Mouse (Mus musculus): ENCODE results near the gene Setd1a. TPM values are rescaled to one million over a fixed set of nuclear protein-coding genes. Genes with fewer than 3 reads are reported as not detected.
"Not testable (repeated sequence)": the region's sequence is repeated elsewhere in the genome, so short reads cannot be mapped to it uniquely, and the experiment has no call there.

Gene Setd1a
- polyA plus RNA-seq, 1 experiment from 2014 or later: 9.2 TPM

- no peak overlapping the region for H3K4me2 ChIP-seq
- no peak overlapping the region for H3K9ac ChIP-seq
- H3K9me3 ChIP-seq (replicated peaks): no peaks in the 10 kb centered on the region
- no peak overlapping the region for H3K4me3 ChIP-seq (replicated peaks)
- no peak for ATAC-seq (ENCODE audit: insufficient read depth)
- WGBS (ENCODE audit: insufficient replicate concordance): 77% methylated on average over 5 of the region's 5 CpGs
- peaks cover 20% of the 10 kb centered on the region for H3K4me1 ChIP-seq (replicated peaks)
- H3K36me3 ChIP-seq (replicated peaks): no peaks in the 10 kb centered on the region
- H3K27me3 ChIP-seq: peaks cover 1% of the 10 kb centered on the region; the same call in 1 of the 2 replicates
- H3K27ac ChIP-seq (replicated peaks): no peak overlapping the region
These were observed 41.3 kb downstream of the Setd1a start for GRCm38 (mm10) chr7:127817776-127818175.

GRCm38 (mm10) chr7:127820836-127821509 lies 44.5 kb downstream of the Setd1a start:
- Histone ChIP-seq H3K9ac (no peak overlapping the region), H3K4me3 (replicated peaks) (no peak overlapping the region), H3K9me3 (replicated peaks) (no peaks in the 10 kb centered on the region), H3K27ac (replicated peaks) (no peak overlapping the region), H3K36me3 (replicated peaks) (no peaks in the 10 kb centered on the region), H3K27me3 (peaks cover 28% of the 10 kb centered on the region), H3K4me2 (no peak overlapping the region), H3K4me1 (replicated peaks) (peaks cover 2% of the 10 kb centered on the region; the same call in 1 of the 2 replicates)
- 29% methylated on average over 13 of the region's 13 CpGs for WGBS (ENCODE audit: insufficient replicate concordance)
- no peak for ATAC-seq (ENCODE audit: insufficient read depth)

- ATAC-seq (ENCODE audit: insufficient read depth): no peak
- WGBS (ENCODE audit: insufficient replicate concordance): 62% methylated on average over 3 of the region's 3 CpGs
- Histone ChIP-seq H3K27me3 (peaks cover 32% of the 10 kb centered on the region), H3K9ac (no peak overlapping the region), H3K9me3 (replicated peaks) (no peaks in the 10 kb centered on the region), H3K4me1 (replicated peaks) (no peaks in the 10 kb centered on the region; the same call in 1 of the 2 replicates), H3K36me3 (replicated peaks) (no peaks in the 10 kb centered on the region), H3K4me3 (replicated peaks) (no peak overlapping the region), H3K4me2 (no peak overlapping the region), H3K27ac (replicated peaks) (no peak overlapping the region)
These were observed 46.0 kb downstream of the Setd1a start for GRCm38 (mm10) chr7:127822494-127822893.

GRCm38 (mm10) chr7:127823236-127824171 lies 47.0 kb downstream of the Setd1a start:
- no peak overlapping the region; the same call in 1 of the 2 replicates for H3K4me3 ChIP-seq (replicated peaks)
- H3K4me2 ChIP-seq: peak overlapping the region; percentile 44; the same call in 1 of the 2 replicates

GRCm38 (mm10) chr7:127824176-127824871 lies 47.9 kb downstream of the Setd1a start, which contains the start of the genes Stx4a and Stx1b:
Gene Stx4a, plus strand, starts transcription at chr7:127824294.
Gene Stx1b, minus strand, starts transcription at chr7:127824549.
- peak within 1 kb of the TSS; percentile 44; the same call in 1 of the 2 replicates for H3K4me2 ChIP-seq
- no peaks in the 10 kb centered on the region for H3K36me3 ChIP-seq (replicated peaks)
- 15% methylated on average over 36 of the region's 38 CpGs for WGBS (ENCODE audit: insufficient replicate concordance)
- no peak within 1 kb of the TSS for H3K27ac ChIP-seq (replicated peaks)
- no peak within 1 kb of the TSS for H3K9ac ChIP-seq
- ATAC-seq (ENCODE audit: insufficient read depth): no peak
- H3K4me3 ChIP-seq (replicated peaks): no peak within 1 kb of the TSS; the same call in 1 of the 2 replicates
- H3K4me1 ChIP-seq (replicated peaks): no peaks in the 10 kb centered on the region; the same call in 1 of the 2 replicates
- peaks cover 32% of the 10 kb centered on the region for H3K27me3 ChIP-seq
- no peaks in the 10 kb centered on the region for H3K9me3 ChIP-seq (replicated peaks)

More at GRCm38 (mm10) chr7:127823236-127824171, 47.0 kb downstream of the Setd1a start:
- Histone ChIP-seq H3K9ac (no peak overlapping the region), H3K27ac (replicated peaks) (no peak overlapping the region), H3K36me3 (replicated peaks) (no peaks in the 10 kb centered on the region), H3K27me3 (peaks cover 32% of the 10 kb centered on the region), H3K9me3 (replicated peaks) (no peaks in the 10 kb centered on the region), H3K4me1 (replicated peaks) (no peaks in the 10 kb centered on the region; the same call in 1 of the 2 replicates)
- WGBS (ENCODE audit: insufficient replicate concordance): 67% methylated on average over 11 of the region's 11 CpGs
- ATAC-seq (ENCODE audit: insufficient read depth): no peak

GRCm38 (mm10) chr7:127835550-127835949 lies 59.1 kb downstream of the Setd1a start:
- no peak overlapping the region for H3K4me3 ChIP-seq (replicated peaks)
- H3K9me3 ChIP-seq (replicated peaks): no peaks in the 10 kb centered on the region
- no peaks in the 10 kb centered on the region for H3K27me3 ChIP-seq
- no peak overlapping the region for H3K4me2 ChIP-seq
- peaks cover 6% of the 10 kb centered on the region for H3K4me1 ChIP-seq (replicated peaks)
- no peak overlapping the region for H3K9ac ChIP-seq
- WGBS (ENCODE audit: insufficient replicate concordance): 74% methylated on average over 2 of the region's 2 CpGs
- H3K27ac ChIP-seq (replicated peaks): no peak overlapping the region
- no peaks in the 10 kb centered on the region for H3K36me3 ChIP-seq (replicated peaks)
- ATAC-seq (ENCODE audit: insufficient read depth): no peak

- Histone ChIP-seq H3K4me1 (replicated peaks) (peaks cover 23% of the 10 kb centered on the region), H3K27me3 (no peaks in the 10 kb centered on the region), H3K9ac (no peak overlapping the region), H3K9me3 (replicated peaks) (no peaks in the 10 kb centered on the region), H3K27ac (replicated peaks) (no peak overlapping the region), H3K4me3 (replicated peaks) (no peak overlapping the region), H3K4me2 (no peak overlapping the region), H3K36me3 (replicated peaks) (no peaks in the 10 kb centered on the region)
- no peak for ATAC-seq (ENCODE audit: insufficient read depth)
- 87% methylated on average over 5 of the region's 5 CpGs for WGBS (ENCODE audit: insufficient replicate concordance)
These were observed 61.0 kb downstream of the Setd1a start for GRCm38 (mm10) chr7:127837473-127837872.

GRCm38 (mm10) chr7:127837878-127838277 lies 61.4 kb downstream of the Setd1a start:
- not testable (repeated sequence) for H3K4me2 ChIP-seq; H3K9ac ChIP-seq; H3K27me3 ChIP-seq; ATAC-seq (ENCODE audit: insufficient read depth); H3K36me3 ChIP-seq (replicated peaks); H3K4me3 ChIP-seq (replicated peaks); H3K27ac ChIP-seq (replicated peaks); H3K9me3 ChIP-seq (replicated peaks)
- H3K4me1 ChIP-seq (replicated peaks): peaks cover 27% of the 10 kb centered on the region
- 73% methylated on average over 4 of the region's 4 CpGs for WGBS (ENCODE audit: insufficient replicate concordance)

GRCm38 (mm10) chr7:127840031-127840430 lies 63.6 kb downstream of the Setd1a start:
- Histone ChIP-seq H3K36me3 (replicated peaks) (peaks cover 13% of the 10 kb centered on the region), H3K4me1 (replicated peaks) (peaks cover 30% of the 10 kb centered on the region)
- H3K27me3 ChIP-seq; H3K9me3 ChIP-seq (replicated peaks); H3K9ac ChIP-seq; H3K4me3 ChIP-seq (replicated peaks); H3K4me2 ChIP-seq; ATAC-seq (ENCODE audit: insufficient read depth); H3K27ac ChIP-seq (replicated peaks): not testable (repeated sequence)
- 80% methylated on average over 2 of the region's 2 CpGs for WGBS (ENCODE audit: insufficient replicate concordance)

GRCm38 (mm10) chr7:127840886-127841285 lies 64.4 kb downstream of the Setd1a start:
- Histone ChIP-seq H3K27ac (replicated peaks) (peak overlapping the region; percentile 92), H3K9me3 (replicated peaks) (no peaks in the 10 kb centered on the region), H3K4me1 (replicated peaks) (peaks cover 30% of the 10 kb centered on the region), H3K9ac (peak overlapping the region; percentile 78), H3K4me2 (peak overlapping the region; percentile 100), H3K36me3 (replicated peaks) (peaks cover 13% of the 10 kb centered on the region), H3K4me3 (replicated peaks) (peak overlapping the region; percentile 79), H3K27me3 (no peaks in the 10 kb centered on the region)
- 0 out of 2 replicates have a peak, but pooled peaks have one; percentile 13 for ATAC-seq (ENCODE audit: insufficient read depth)
- 6% methylated on average over 15 of the region's 15 CpGs for WGBS (ENCODE audit: insufficient replicate concordance)
